9 mouse cellular contexts compared by ENCODE assay signal in genomic region chr1:164815330-164815729, GRCm38 (mm10). TPM values are rescaled to one million over a fixed set of nuclear protein-coding genes. Genes with fewer than 3 reads are reported as not detected.
DNase-seq lines count a peak whose midpoint lies in the region; ATAC-seq lines count a peak whose summit lies in the region.
"Had no signal": no experiment of that assay in that cellular context is flagged by ENCODE, and none has a peak within 500 bp of the region (broad histone marks: within the 10 kb centered on the region; RNA-seq: fewer than 3 reads in every experiment).

No protein-coding gene starts in this region.

- peak; percentile 32 to 46 for DNase-seq in spleen, postnatal 36 days (ENCODE audit: low spot score in 2 of 2)
- DNase-seq in spleen, postnatal 10 days (ENCODE audit: low spot score in 2 of 2), result no peak
- DNase-seq in testis, postnatal 14 days (ENCODE audit: low spot score), result no peak
- DNase-seq in layer of hippocampus, postnatal 25 days (ENCODE audit: extremely low spot score in 1 of 2, low spot score in 1 of 2), result no peak
- no peak for DNase-seq in adrenal gland, postnatal 4 days (ENCODE audit: low spot score in 2 of 2)
- DNase-seq: adrenal gland, postnatal 14 days; heart, postnatal 36 days had no signal

- peak; percentile 72 for ATAC-seq in common myeloid progenitor, adult 5-6 weeks (replicated peaks; ENCODE audit: low read depth, poor library complexity, severe bottlenecking)
- peak; percentile 42; the same call in 1 of the 2 replicates for ATAC-seq in neutrophil, adult 5-6 weeks (ENCODE audit: extremely low read depth, insufficient number of reproducible peaks, low FRiP score, poor library complexity, severe bottlenecking)

RNA-seq across cellular contexts. Expression of gene Dpt, which starts 18.9 kb away (rescaled TPM):
- not detected in 2 replicates for total RNA-seq in common myeloid progenitor, adult 5-6 weeks (2017)
- not detected in 2 replicates for total RNA-seq in neutrophil, adult 5-6 weeks (2017)
- under 1 TPM in 1 of 2 experiments, not detected in 1; 0.20 TPM for total RNA-seq in layer of hippocampus, postnatal 25 days (2021)
- total RNA-seq in adrenal gland, postnatal 4 days (2021), result 10 to 100 TPM; 50.0 to 55.6 TPM

Comparison
In these comparisons a context has a peak if more than half of its experiments do, and no peak if none do; other contexts are left out.
1. DNase-seq: peak in spleen, postnatal 36 days (2 of 2); none in spleen, postnatal 10 days (0 of 2), testis, postnatal 14 days (single experiment), layer of hippocampus, postnatal 25 days (0 of 2) and adrenal gland, postnatal 4 days (0 of 2).
2. RNA of gene Dpt, which starts 18.9 kb away (total RNA-seq): 50.0 to 55.6 TPM in adrenal gland, postnatal 4 days; 0.20 TPM in layer of hippocampus, postnatal 25 days, not detected in common myeloid progenitor, adult 5-6 weeks and not detected in neutrophil, adult 5-6 weeks; every median in the first group is over 10 times any median in the second.